Mouse (Mus musculus): ENCODE data around the gene Gm10272. TPM values are rescaled to one million over a fixed set of nuclear protein-coding genes. Genes with fewer than 3 reads are reported as not detected.

Gene Gm10272
- polyA plus RNA-seq (2017; shearing (Covaris generic)) = not detected

DNA sequence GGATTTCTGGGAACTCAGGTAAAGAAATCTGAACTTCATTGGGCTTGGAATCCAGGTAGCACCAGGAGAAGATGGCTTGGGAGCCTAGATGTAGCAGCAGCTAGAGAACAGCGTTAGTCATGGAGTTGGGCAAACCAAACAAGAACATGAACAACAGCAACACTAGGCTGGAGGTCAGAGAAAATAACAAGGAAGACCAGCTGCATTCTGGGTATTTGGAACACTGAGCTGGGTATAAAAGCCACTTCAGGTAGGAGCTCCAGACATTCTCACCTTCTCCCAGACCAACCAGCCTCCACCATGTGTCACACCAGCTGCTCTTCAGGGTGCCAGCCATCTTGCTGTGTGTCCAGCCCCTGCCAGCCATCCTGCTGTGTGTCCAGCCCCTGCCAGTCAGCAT lies at the start of gene Gm10272:
TSS of gene Gm10272 (plus strand) at position 301 of the 400 bp plus-strand sequence.

DNA sequence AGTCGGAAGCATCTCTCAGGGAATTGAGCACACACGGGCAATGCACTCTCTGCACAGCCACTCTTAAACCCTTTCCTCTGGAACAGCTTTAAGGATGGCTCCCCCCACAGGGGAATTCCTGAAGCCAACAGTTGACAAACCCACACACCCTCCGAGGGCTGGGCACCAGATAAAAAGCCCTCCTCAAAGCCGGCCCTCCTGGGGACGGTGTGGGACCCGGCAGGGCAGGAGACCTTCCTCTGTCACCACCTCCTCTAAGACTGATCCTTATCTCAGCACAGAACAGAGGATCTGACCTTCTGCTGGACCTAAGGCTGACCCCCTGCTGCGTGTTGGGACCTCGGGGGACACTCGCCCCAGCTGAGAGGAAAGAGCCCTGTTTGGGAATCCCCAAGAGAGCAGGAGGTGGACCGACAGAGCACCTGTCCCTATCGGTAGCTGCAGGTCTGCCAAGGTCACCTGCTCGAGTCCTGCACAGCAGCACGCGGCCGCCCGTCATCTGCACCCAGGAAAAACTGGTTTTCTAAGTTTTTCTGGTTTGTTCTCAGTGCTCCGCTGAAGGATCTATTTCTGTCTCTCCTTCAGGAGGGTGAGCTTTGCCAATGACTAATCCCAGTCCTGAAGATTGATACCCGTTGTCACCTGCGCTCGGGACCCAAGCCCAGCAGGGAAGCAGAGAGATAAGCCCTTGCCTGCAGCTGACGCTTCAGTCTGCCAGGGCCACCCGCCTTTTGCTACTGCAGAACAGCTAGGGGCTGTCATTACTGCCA lies 20.3 kb upstream of the Gm10272 start, which contains the start of gene Tspear:
TSS of gene Tspear (plus strand) at position 675 of the 770 bp plus-strand sequence.

DNA sequence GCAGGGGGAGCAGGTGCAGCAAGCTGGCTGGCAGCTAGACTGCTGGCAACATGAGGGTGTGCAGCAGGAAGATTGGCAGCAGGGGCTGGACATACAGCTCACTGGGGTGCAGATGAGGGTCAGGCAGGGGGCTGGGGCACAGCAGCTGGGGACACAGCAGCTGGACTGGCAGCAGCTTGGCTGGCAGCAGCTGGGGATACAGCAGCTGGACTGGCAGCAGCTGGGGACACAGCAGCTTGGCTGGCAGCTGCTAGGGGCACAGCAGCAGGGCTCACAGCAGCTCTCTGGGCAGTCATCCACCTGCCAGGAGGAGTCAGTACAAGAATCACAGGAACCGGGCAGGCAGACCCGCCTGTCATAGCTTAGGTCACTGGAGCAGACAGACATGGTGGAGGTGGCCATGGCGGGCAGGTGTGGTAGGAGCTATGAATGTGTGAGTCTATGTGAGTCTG lies 16.0 kb upstream of the Gm10272 start, which contains the start of gene Gm19402:
TSS of gene Gm19402 (minus strand) at position 402 of the 452 bp plus-strand sequence.

DNA sequence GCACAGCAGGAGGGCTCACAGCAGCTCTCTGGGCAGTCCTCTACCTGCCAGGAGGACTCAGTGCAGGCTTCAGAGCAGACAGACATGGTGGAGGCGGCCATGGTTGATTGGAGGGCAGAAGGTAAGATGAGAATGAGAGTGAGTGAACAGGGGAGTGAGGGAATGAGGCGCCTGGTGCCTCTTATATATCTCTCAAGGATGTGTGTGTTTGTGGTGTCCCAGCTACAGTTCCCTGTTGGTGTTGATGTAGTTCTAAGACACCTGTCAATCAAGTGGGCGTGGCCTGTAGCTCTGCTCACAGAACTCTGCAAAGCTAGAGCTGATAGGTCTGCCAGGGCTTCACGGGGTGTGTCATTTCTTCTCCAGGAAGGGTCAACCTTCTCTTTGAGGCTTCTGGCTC lies 9.3 kb upstream of the Gm10272 start, which contains the start of gene Gm9508:
TSS of gene Gm9508 (minus strand) at position 101 of the 400 bp plus-strand sequence.

DNA sequence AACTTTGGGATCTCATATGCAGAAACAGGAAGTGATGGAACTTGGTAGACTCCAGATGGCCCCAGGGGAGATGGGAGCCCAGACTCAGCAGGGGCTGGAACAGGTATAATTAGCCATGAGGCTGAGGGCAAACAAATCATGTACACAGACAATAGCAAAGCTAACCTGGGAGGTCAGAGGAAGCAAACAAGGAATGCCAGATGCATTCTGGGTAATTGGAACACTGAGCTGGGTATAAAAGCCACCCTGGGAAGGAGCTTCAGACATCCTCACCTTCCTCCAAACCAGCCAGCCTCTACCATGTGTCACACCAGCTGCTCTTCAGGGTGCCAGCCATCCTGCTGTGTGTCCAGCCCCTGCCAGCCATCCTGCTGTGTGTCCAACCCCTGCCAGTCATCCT lies 4.7 kb downstream of the Gm10272 start, which contains the start of gene Gm10024:
TSS of gene Gm10024 (plus strand) at position 301 of the 400 bp plus-strand sequence.

DNA sequence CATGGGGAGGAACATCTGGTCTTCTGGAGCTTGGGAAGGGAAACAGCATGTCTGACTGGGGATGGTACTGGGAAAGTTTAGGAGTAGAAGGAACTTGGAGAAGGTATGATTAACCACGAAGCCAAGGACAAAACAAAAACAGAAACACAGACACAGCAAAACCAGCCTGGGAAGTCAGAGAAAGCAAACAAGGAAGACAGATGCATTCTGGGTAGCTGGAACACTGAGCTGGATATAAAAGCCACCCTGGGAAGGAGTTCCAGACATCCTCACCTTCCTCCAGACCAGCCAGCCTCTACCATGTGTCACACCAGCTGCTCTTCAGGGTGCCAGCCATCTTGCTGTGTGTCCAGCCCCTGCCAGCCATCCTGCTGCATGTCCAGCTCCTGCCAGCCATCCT lies 9.1 kb downstream of the Gm10272 start, which contains the start of gene Gm10142:
TSS of gene Gm10142 (plus strand) at position 301 of the 400 bp plus-strand sequence.

DNA sequence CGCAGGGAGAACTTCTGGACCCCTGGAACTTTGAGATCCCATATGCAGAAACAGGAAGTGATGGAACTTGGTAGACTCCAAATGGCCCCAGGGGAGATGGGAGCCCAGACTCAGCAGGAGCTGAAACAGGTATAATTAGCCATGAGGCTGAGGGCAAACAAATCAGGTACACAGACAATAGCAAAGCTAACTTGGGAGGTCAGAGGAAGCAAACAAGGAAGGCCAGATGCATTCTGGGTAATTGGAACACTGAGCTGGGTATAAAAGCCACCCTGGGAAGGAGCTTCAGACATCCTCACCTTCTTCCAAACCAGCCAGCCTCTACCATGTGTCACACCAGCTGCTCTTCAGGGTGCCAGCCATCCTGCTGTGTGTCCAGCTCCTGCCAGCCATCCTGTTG lies 13.9 kb downstream of the Gm10272 start, which contains the start of gene Krtap12-1:
TSS of gene Krtap12-1 (plus strand) at position 301 of the 400 bp plus-strand sequence.

DNA sequence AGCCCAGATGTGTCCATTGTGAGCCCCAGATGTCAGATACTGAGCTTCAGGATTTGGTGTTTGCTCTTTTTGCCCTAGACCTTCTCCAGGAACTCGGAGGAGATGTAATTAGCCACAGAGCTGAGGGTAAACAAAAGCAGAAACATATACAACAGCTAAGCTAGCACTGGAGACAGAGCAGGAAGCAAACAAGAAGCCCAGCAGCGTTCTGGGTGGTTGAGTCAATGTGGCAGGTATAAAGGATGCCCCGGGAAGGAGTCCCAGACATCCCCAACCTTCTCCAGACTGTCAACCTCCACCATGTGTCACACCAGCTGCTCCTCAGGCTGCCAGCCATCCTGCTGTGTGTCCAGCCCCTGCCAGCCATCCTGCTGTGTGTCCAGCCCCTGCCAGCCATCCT lies 19.8 kb downstream of the Gm10272 start, which contains the start of gene Gm10100:
TSS of gene Gm10100 (plus strand) at position 301 of the 400 bp plus-strand sequence.

DNA sequence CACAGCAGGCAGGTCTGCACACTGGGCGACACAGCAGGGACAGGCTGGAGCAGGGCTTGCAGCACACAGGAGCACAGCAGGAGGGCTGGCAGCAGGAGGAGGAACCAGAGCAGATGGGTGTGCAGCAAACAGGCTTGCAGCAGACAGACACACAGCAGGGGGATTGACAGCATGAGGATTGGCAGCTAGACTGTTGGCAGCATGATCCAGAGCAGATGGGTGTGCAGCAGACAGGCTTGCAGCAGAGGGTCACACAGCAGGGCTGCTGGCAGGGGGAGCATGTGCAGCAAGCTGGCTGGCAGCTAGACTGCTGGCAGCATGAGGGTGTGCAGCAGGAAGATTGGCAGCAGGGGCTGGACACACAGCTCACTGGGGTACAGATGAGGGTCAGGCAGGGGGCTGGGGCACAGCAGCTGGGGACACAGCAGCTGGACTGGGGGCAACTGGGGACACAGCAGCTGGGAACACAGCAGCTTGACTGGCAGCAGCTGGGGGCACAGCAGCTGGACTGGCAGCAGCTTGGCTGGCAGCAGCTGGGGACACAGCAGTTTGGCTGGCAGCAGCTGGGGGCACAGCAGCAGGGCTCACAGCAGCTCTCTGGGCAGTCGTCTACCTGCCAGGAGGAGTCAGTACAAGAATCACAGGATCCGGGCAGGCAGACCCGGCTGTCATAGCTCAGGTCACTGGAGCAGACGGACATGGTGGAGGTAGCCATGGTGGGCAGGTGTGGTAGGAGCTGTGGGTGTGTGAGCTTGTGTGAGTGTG lies 35.7 kb downstream of the Gm10272 start, which contains the start of gene Gm18596:
TSS of gene Gm18596 (minus strand) at position 715 of the 765 bp plus-strand sequence.

DNA sequence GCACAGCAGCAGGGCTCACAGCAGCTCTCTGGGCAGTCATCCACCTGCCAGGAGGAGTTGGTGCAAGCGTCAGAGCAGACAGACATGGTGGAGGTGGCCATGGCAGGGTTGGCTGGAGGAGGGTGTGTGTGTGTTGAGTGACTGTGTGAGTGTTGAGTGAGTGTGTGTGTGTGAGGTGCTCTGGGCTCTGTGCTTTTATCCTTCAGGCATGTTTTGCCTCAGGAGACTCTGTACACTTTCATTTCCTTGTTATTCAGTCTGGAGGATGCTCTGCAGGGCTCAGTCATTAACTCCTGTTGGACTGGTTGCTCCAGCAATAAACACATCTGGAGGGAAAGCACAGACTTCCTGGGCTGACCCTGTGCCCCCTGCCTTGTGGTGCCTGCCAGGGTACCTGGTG lies 44.8 kb downstream of the Gm10272 start, which contains the start of gene Gm9736:
TSS of gene Gm9736 (minus strand) at position 101 of the 400 bp plus-strand sequence.

Other genes with a start within 250 kb of the Gm10272 start
- 52.7 TPM for gene Fam207a, start 190.8 kb upstream of the Gm10272 start, polyA plus RNA-seq (2017; shearing (Covaris generic))
- 631 TPM for gene Itgb2, start 176.4 kb upstream of the Gm10272 start, polyA plus RNA-seq (2017; shearing (Covaris generic))
- gene Pttg1ip, start 124.9 kb upstream of the Gm10272 start, polyA plus RNA-seq (2017; shearing (Covaris generic)) = 108 TPM
- 116 TPM for gene Sumo3, start 100.5 kb upstream of the Gm10272 start, polyA plus RNA-seq (2017; shearing (Covaris generic))
- gene Gm49325, start 100.4 kb upstream of the Gm10272 start, polyA plus RNA-seq (2017; shearing (Covaris generic)) = not detected
- 58.6 TPM for gene Ube2g2, start 84.4 kb upstream of the Gm10272 start, polyA plus RNA-seq (2017; shearing (Covaris generic))
- gene Tspear, start 20.1 kb upstream of the Gm10272 start, polyA plus RNA-seq (2017; shearing (Covaris generic)) = 0.59 TPM
- gene Gm19402, start 15.9 kb upstream of the Gm10272 start, polyA plus RNA-seq (2017; shearing (Covaris generic)) = not detected
- not detected for gene Gm9508, start 9.4 kb upstream of the Gm10272 start, polyA plus RNA-seq (2017; shearing (Covaris generic))
- not detected for gene Gm10024, start 4.8 kb downstream of the Gm10272 start, polyA plus RNA-seq (2017; shearing (Covaris generic))
- gene Gm10142, start 9.2 kb downstream of the Gm10272 start, polyA plus RNA-seq (2017; shearing (Covaris generic)) = not detected
- gene Krtap12-1, start 14.0 kb downstream of the Gm10272 start, polyA plus RNA-seq (2017; shearing (Covaris generic)) = not detected
- not detected for gene Gm10100, start 19.9 kb downstream of the Gm10272 start, polyA plus RNA-seq (2017; shearing (Covaris generic))
- not detected for gene Gm18596, start 36.0 kb downstream of the Gm10272 start, polyA plus RNA-seq (2017; shearing (Covaris generic))
- not detected for gene Gm9736, start 44.7 kb downstream of the Gm10272 start, polyA plus RNA-seq (2017; shearing (Covaris generic))
- not detected for gene Gm3233, start 53.1 kb downstream of the Gm10272 start, polyA plus RNA-seq (2017; shearing (Covaris generic))
- gene Gm3238, start 64.7 kb downstream of the Gm10272 start, polyA plus RNA-seq (2017; shearing (Covaris generic)) = not detected
- gene Gm7138, start 70.3 kb downstream of the Gm10272 start, polyA plus RNA-seq (2017; shearing (Covaris generic)) = not detected
- gene Gm3250, start 75.9 kb downstream of the Gm10272 start, polyA plus RNA-seq (2017; shearing (Covaris generic)) = not detected
- gene Gm7137, start 81.6 kb downstream of the Gm10272 start, polyA plus RNA-seq (2017; shearing (Covaris generic)) = not detected
- gene Gm9639, start 88.5 kb downstream of the Gm10272 start, polyA plus RNA-seq (2017; shearing (Covaris generic)) = not detected
- gene Gm19668, start 92.5 kb downstream of the Gm10272 start, polyA plus RNA-seq (2017; shearing (Covaris generic)) = not detected
- gene Gm9507, start 105.2 kb downstream of the Gm10272 start, polyA plus RNA-seq (2017; shearing (Covaris generic)) = not detected
- not detected for gene Gm2696, start 108.1 kb downstream of the Gm10272 start, polyA plus RNA-seq (2017; shearing (Covaris generic))
- gene Krtap10-4, start 120.5 kb downstream of the Gm10272 start, polyA plus RNA-seq (2017; shearing (Covaris generic)) = not detected
- gene Krtap10-10, start 129.3 kb downstream of the Gm10272 start, polyA plus RNA-seq (2017; shearing (Covaris generic)) = not detected
- not detected for gene Gm36176, start 140.2 kb downstream of the Gm10272 start, polyA plus RNA-seq (2017; shearing (Covaris generic))
- gene Gm10318, start 146.2 kb downstream of the Gm10272 start, polyA plus RNA-seq (2017; shearing (Covaris generic)) = not detected
- gene Gm3285, start 155.3 kb downstream of the Gm10272 start, polyA plus RNA-seq (2017; shearing (Covaris generic)) = not detected
- not detected for gene Lrrc3, start 195.9 kb downstream of the Gm10272 start, polyA plus RNA-seq (2017; shearing (Covaris generic))

Data from activated CD4-positive, CD25-positive, alpha-beta regulatory T cell, adult 9 weeks (primary cell).